Mouse (Mus musculus) urinary bladder, adult 18-20 months (tissue): ENCODE measurements around the gene Tmem171.

Experiments used
- DNase-seq, 2 experiments: peaks; one replicate each; pipeline ENCODE4 v3.0.0; 2022; ENCODE audit warnings: low spot score in 2 of 2, mixed read lengths in 2 of 2

Gene Tmem171

GRCm38 (mm10) chr13:98647775-98648568, 46.7 kb downstream of the Tmem171 start:
- no peak for DNase-seq

DNA sequence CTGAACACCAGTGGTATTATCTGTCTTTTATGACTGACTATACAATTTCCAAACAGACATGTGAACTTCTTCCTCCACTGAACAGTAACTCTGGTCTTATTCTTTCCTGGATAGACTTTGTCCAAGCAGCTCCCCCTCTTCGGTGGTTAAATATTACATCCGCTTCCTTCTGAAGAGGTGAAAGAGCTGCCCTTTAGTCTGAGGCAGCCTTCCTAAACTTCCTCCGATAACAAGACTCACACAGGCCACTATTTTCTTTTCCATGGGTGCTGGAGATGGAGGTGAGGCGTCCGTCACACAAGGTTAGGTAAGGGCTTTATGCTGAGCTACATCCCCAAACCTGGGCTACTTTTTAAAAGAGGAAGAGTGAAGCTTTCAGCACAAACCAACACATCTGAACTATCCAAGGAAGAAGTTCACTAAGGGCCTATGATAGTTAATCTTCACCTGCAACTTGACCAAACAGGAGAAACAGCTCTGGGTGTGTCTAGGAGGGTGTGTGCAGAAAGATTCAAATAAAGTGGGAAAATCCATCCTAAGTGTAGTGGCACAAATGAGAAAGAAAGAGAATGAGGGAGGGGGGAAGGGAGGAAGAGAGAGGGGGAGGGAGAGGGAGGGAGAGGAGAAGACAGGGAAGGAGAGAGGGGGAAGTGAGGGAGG, 56.0 kb downstream of the Tmem171 start:
- no peak for DNase-seq

- no peak for DNase-seq
Measured at GRCm38 (mm10) chr13:98637145-98637544, 57.5 kb downstream of the Tmem171 start, which contains the start of gene Tmem174. Tmem174 (minus strand) TSS chr13:98637410.

GRCm38 (mm10) chr13:98636571-98636970, 58.1 kb downstream of the Tmem171 start:
- DNase-seq: no peak
